Mouse (Mus musculus): ENCODE measurements around the gene Phactr1. TPM values are rescaled to one million over a fixed set of nuclear protein-coding genes. Genes with fewer than 3 reads are reported as not detected.

The Phactr1 gene
- polyA plus RNA-seq, 1 experiment from 2014 or later: 10.0 TPM

GRCm38 (mm10) chr13:43068716-43069265 is 388.4 kb downstream of the Phactr1 start:
- Histone ChIP-seq H3K27me3 (replicated peaks; ENCODE audit: control insufficient read depth, insufficient read depth, low read length) (no peaks in the 10 kb centered on the region), H3K27ac (ENCODE audit: low read depth) (no peak overlapping the region), H3K36me3 (ENCODE audit: control insufficient read depth, insufficient read depth, low read length) (no peaks in the 10 kb centered on the region), H3K4me3 (ENCODE audit: low read depth, low read length) (no peak overlapping the region), H3K4me1 (replicated peaks; ENCODE audit: control insufficient read depth, insufficient read depth, low read length) (no peaks in the 10 kb centered on the region), H3K9ac (ENCODE audit: low read length) (no peak overlapping the region), H3K4me2 (ENCODE audit: low read length) (no peak overlapping the region), H3K9me3 (ENCODE audit: control insufficient read depth, low read length) (no peaks in the 10 kb centered on the region)
- no peak for ATAC-seq (replicated peaks; ENCODE audit: low FRiP score, low TSS enrichment, low read depth)
- no peak for DNase-seq (ENCODE audit: low spot score)
- WGBS: 85% methylated on average over 8 of the region's 8 CpGs

- H3K9me3 ChIP-seq (ENCODE audit: control insufficient read depth, low read length): no peaks in the 10 kb centered on the region
- H3K27me3 ChIP-seq (replicated peaks; ENCODE audit: control insufficient read depth, insufficient read depth, low read length): no peaks in the 10 kb centered on the region
- no peak overlapping the region for H3K4me2 ChIP-seq (ENCODE audit: low read length)
- no peaks in the 10 kb centered on the region for H3K36me3 ChIP-seq (ENCODE audit: control insufficient read depth, insufficient read depth, low read length)
- ATAC-seq (replicated peaks; ENCODE audit: low FRiP score, low TSS enrichment, low read depth): no peak
- H3K27ac ChIP-seq (ENCODE audit: low read depth): no peak overlapping the region
- H3K4me3 ChIP-seq (ENCODE audit: low read depth, low read length): no peak overlapping the region
- H3K9ac ChIP-seq (ENCODE audit: low read length): no peak overlapping the region
- DNase-seq (ENCODE audit: low spot score): no peak
- 82% methylated on average over 4 of the region's 4 CpGs for WGBS
- no peaks in the 10 kb centered on the region for H3K4me1 ChIP-seq (replicated peaks; ENCODE audit: control insufficient read depth, insufficient read depth, low read length)
Measured at GRCm38 (mm10) chr13:43070496-43070895, 390.1 kb downstream of the Phactr1 start.

GRCm38 (mm10) chr13:43070971-43071370 is 390.5 kb downstream of the Phactr1 start:
- Histone ChIP-seq H3K4me2 (ENCODE audit: low read length) (no peak overlapping the region), H3K4me3 (ENCODE audit: low read depth, low read length) (no peak overlapping the region), H3K9ac (ENCODE audit: low read length) (no peak overlapping the region), H3K27ac (ENCODE audit: low read depth) (no peak overlapping the region), H3K4me1 (replicated peaks; ENCODE audit: control insufficient read depth, insufficient read depth, low read length) (no peaks in the 10 kb centered on the region), H3K36me3 (ENCODE audit: control insufficient read depth, insufficient read depth, low read length) (no peaks in the 10 kb centered on the region), H3K9me3 (ENCODE audit: control insufficient read depth, low read length) (no peaks in the 10 kb centered on the region), H3K27me3 (replicated peaks; ENCODE audit: control insufficient read depth, insufficient read depth, low read length) (no peaks in the 10 kb centered on the region)
- ATAC-seq (replicated peaks; ENCODE audit: low FRiP score, low TSS enrichment, low read depth): no peak
- 93% methylated on average over 2 of the region's 2 CpGs for WGBS
- no peak for DNase-seq (ENCODE audit: low spot score)

GRCm38 (mm10) chr13:43075456-43075855 is 395.0 kb downstream of the Phactr1 start:
- ATAC-seq (replicated peaks; ENCODE audit: low FRiP score, low TSS enrichment, low read depth): no peak
- no peak overlapping the region for H3K9ac ChIP-seq (ENCODE audit: low read length)

GRCm38 (mm10) chr13:43077485-43077884 is 397.1 kb downstream of the Phactr1 start:
- DNase-seq (ENCODE audit: low spot score) (no peak), ATAC-seq (replicated peaks; ENCODE audit: low FRiP score, low TSS enrichment, low read depth) (no peak)
- Histone ChIP-seq H3K27ac (ENCODE audit: low read depth) (no peak overlapping the region), H3K4me3 (ENCODE audit: low read depth, low read length) (no peak overlapping the region), H3K4me1 (replicated peaks; ENCODE audit: control insufficient read depth, insufficient read depth, low read length) (no peaks in the 10 kb centered on the region), H3K4me2 (ENCODE audit: low read length) (no peak overlapping the region), H3K27me3 (replicated peaks; ENCODE audit: control insufficient read depth, insufficient read depth, low read length) (no peaks in the 10 kb centered on the region), H3K9me3 (ENCODE audit: control insufficient read depth, low read length) (no peaks in the 10 kb centered on the region), H3K36me3 (ENCODE audit: control insufficient read depth, insufficient read depth, low read length) (no peaks in the 10 kb centered on the region), H3K9ac (ENCODE audit: low read length) (no peak overlapping the region)
- 89% methylated on average over 9 of the region's 9 CpGs for WGBS

More at GRCm38 (mm10) chr13:43075456-43075855, 395.0 kb downstream of the Phactr1 start:
- Histone ChIP-seq H3K27ac (ENCODE audit: low read depth) (no peak overlapping the region), H3K4me3 (ENCODE audit: low read depth, low read length) (no peak overlapping the region), H3K4me1 (replicated peaks; ENCODE audit: control insufficient read depth, insufficient read depth, low read length) (no peaks in the 10 kb centered on the region), H3K27me3 (replicated peaks; ENCODE audit: control insufficient read depth, insufficient read depth, low read length) (no peaks in the 10 kb centered on the region), H3K4me2 (ENCODE audit: low read length) (no peak overlapping the region), H3K9me3 (ENCODE audit: control insufficient read depth, low read length) (no peaks in the 10 kb centered on the region), H3K36me3 (ENCODE audit: control insufficient read depth, insufficient read depth, low read length) (no peaks in the 10 kb centered on the region)
- DNase-seq (ENCODE audit: low spot score): no peak
- 80% methylated on average over 6 of the region's 6 CpGs for WGBS

GRCm38 (mm10) chr13:43085226-43085625 is 404.8 kb downstream of the Phactr1 start:
- no peak overlapping the region for H3K4me2 ChIP-seq (ENCODE audit: low read length)
- ATAC-seq (replicated peaks; ENCODE audit: low FRiP score, low TSS enrichment, low read depth) (no peak), DNase-seq (ENCODE audit: low spot score) (no peak)
- no peaks in the 10 kb centered on the region for H3K27me3 ChIP-seq (replicated peaks; ENCODE audit: control insufficient read depth, insufficient read depth, low read length)
- H3K4me1 ChIP-seq (replicated peaks; ENCODE audit: control insufficient read depth, insufficient read depth, low read length): no peaks in the 10 kb centered on the region
- no peak overlapping the region for H3K27ac ChIP-seq (ENCODE audit: low read depth)
- no peak overlapping the region for H3K9ac ChIP-seq (ENCODE audit: low read length)
- H3K36me3 ChIP-seq (ENCODE audit: control insufficient read depth, insufficient read depth, low read length): no peaks in the 10 kb centered on the region
- WGBS: 90% methylated on average over 7 of the region's 7 CpGs
- H3K9me3 ChIP-seq (ENCODE audit: control insufficient read depth, low read length): no peaks in the 10 kb centered on the region
- no peak overlapping the region for H3K4me3 ChIP-seq (ENCODE audit: low read depth, low read length)

GRCm38 (mm10) chr13:43094365-43094764 is 413.9 kb downstream of the Phactr1 start:
- no peak overlapping the region for H3K4me2 ChIP-seq (ENCODE audit: low read length)

GRCm38 (mm10) chr13:43102943-43103342 is 422.5 kb downstream of the Phactr1 start:
- Histone ChIP-seq H3K4me1 (replicated peaks; ENCODE audit: control insufficient read depth, insufficient read depth, low read length) (no peaks in the 10 kb centered on the region), H3K36me3 (ENCODE audit: control insufficient read depth, insufficient read depth, low read length) (no peaks in the 10 kb centered on the region), H3K9ac (ENCODE audit: low read length) (no peak overlapping the region), H3K4me3 (ENCODE audit: low read depth, low read length) (no peak overlapping the region), H3K27me3 (replicated peaks; ENCODE audit: control insufficient read depth, insufficient read depth, low read length) (no peaks in the 10 kb centered on the region), H3K4me2 (ENCODE audit: low read length) (no peak overlapping the region), H3K9me3 (ENCODE audit: control insufficient read depth, low read length) (peaks cover 5% of the 10 kb centered on the region; the same call in 1 of the 2 replicates), H3K27ac (ENCODE audit: low read depth) (no peak overlapping the region)
- ATAC-seq (replicated peaks; ENCODE audit: low FRiP score, low TSS enrichment, low read depth) (no peak), DNase-seq (ENCODE audit: low spot score) (no peak)
- WGBS: 73% methylated on average over 7 of the region's 7 CpGs

More at GRCm38 (mm10) chr13:43094365-43094764, 413.9 kb downstream of the Phactr1 start:
- H3K27ac ChIP-seq (ENCODE audit: low read depth): no peak overlapping the region
- no peak overlapping the region for H3K9ac ChIP-seq (ENCODE audit: low read length)
- H3K4me1 ChIP-seq (replicated peaks; ENCODE audit: control insufficient read depth, insufficient read depth, low read length): no peaks in the 10 kb centered on the region
- no peak overlapping the region for H3K4me3 ChIP-seq (ENCODE audit: low read depth, low read length)
- no peaks in the 10 kb centered on the region for H3K36me3 ChIP-seq (ENCODE audit: control insufficient read depth, insufficient read depth, low read length)
- no peaks in the 10 kb centered on the region for H3K9me3 ChIP-seq (ENCODE audit: control insufficient read depth, low read length)
- WGBS: 53% methylated on average over 7 of the region's 7 CpGs
- no peak for ATAC-seq (replicated peaks; ENCODE audit: low FRiP score, low TSS enrichment, low read depth)
- no peaks in the 10 kb centered on the region for H3K27me3 ChIP-seq (replicated peaks; ENCODE audit: control insufficient read depth, insufficient read depth, low read length)
- peak; percentile 62 for DNase-seq (ENCODE audit: low spot score)

GRCm38 (mm10) chr13:43104496-43104895 is 424.1 kb downstream of the Phactr1 start:
- Histone ChIP-seq H3K4me2 (ENCODE audit: low read length) (no peak overlapping the region), H3K27ac (ENCODE audit: low read depth) (no peak overlapping the region), H3K27me3 (replicated peaks; ENCODE audit: control insufficient read depth, insufficient read depth, low read length) (no peaks in the 10 kb centered on the region), H3K9ac (ENCODE audit: low read length) (no peak overlapping the region), H3K4me3 (ENCODE audit: low read depth, low read length) (no peak overlapping the region), H3K9me3 (ENCODE audit: control insufficient read depth, low read length) (peaks cover 5% of the 10 kb centered on the region; the same call in 1 of the 2 replicates), H3K36me3 (ENCODE audit: control insufficient read depth, insufficient read depth, low read length) (no peaks in the 10 kb centered on the region), H3K4me1 (replicated peaks; ENCODE audit: control insufficient read depth, insufficient read depth, low read length) (no peaks in the 10 kb centered on the region)
- ATAC-seq (replicated peaks; ENCODE audit: low FRiP score, low TSS enrichment, low read depth): no peak
- no peak for DNase-seq (ENCODE audit: low spot score)
- WGBS: 96% methylated on average over 9 of the region's 9 CpGs
